Mouse (Mus musculus): ENCODE results near the gene Spint2.

DNA sequence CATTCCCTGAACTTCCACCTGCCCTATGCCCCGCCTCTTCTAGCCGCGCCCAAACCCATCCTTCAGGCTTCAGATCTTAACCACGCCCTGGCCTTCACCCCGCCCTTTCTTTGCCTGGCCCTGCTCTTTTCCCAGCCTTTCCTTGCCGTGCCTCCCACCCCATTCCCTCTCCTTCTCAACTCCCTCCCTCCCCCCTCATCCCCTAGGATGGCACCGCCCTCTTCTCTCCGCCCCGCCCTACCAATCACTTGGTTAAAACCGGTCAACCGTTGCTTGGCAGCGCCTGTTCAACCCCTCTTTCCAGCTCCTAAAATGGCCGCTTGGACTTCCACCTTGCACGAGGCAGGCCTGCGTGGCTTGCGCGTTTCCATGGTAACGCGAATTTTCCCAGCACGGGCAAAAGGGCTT is 68.0 kb downstream of the Spint2 start, which contains the start of gene Catsperg1:
- TF ChIP-seq CTCF (IDR thresholded peaks at IDR 0.05) (no peak), POLR2A (IDR thresholded peaks at IDR 0.05; ENCODE audit: insufficient read depth, low read depth, low read length) (no peak)
